Mouse (Mus musculus) mammary gland, adult 2 months (tissue): ENCODE results near the gene Raver2. TPM values are rescaled to one million over a fixed set of nuclear protein-coding genes. Genes with fewer than 3 reads are reported as not detected.

Experiments used
- polyA plus RNA-seq: library from polyadenylated mRNA; depleted of rRNA; stranded (reverse); fragments of >200 nt; gene quantifications from 2 replicates; pipeline ENCODE4 v1.2.3, GENCODE M21; 2012; ENCODE audit warnings: low replicate concordance; rRNA removed

Raver2 gene
- 3.3 and 3.8 TPM in 2 replicates for polyA plus RNA-seq

GRCm38 (mm10) chr4:101068786-101069153 lies at the start of gene Raver2:
Gene Raver2 (plus strand): TSS chr4:101068983.

GRCm38 (mm10) chr4:101020596-101020995 lies 48.2 kb upstream of the Raver2 start, which contains the start of gene Gm10577:
Gene Gm10577 (minus strand): TSS chr4:101020696.

Other genes with a start within 250 kb of the Raver2 start
- not detected in 2 replicates for gene Gm10577, start 48.3 kb upstream of the Raver2 start, polyA plus RNA-seq
- 57.4 and 78.0 TPM in 2 replicates for gene Jak1, start 196.3 kb downstream of the Raver2 start, polyA plus RNA-seq